Mouse (Mus musculus) hindbrain, embryonic 13.5 days (tissue): ENCODE data around the gene Tsnax. TPM values are rescaled to one million over a fixed set of nuclear protein-coding genes. Genes with fewer than 3 reads are reported as not detected.

Source experiments
- ATAC-seq: fragments of 200-750 bp; cut with Nextera tagmentation; 2 replicates; pipeline ENCODE4 v1.8.0; 2017; ENCODE audit warnings: moderate TSS enrichment; ENCODE audit not compliant: low FRiP score
- H3K27ac ChIP-seq: fragments of 300-500 bp; sonication (generic); 2 replicates; pipeline ENCODE4 v1.5.1; 2015; ENCODE audit warnings: inconsistent platforms, mild to moderate bottlenecking, moderate library complexity
- H3K27me3 ChIP-seq: fragments of 300-500 bp; sonication (generic); 2 replicates; pipeline ENCODE4 v1.6.1; 2015; ENCODE audit warnings: mild to moderate bottlenecking, inconsistent platforms
- H3K36me3 ChIP-seq: fragments of 300-500 bp; sonication (generic); 2 replicates; pipeline ENCODE4 v1.6.1; 2015; ENCODE audit warnings: mild to moderate bottlenecking, inconsistent platforms
- H3K4me1 ChIP-seq: fragments of 300-500 bp; sonication (generic); replicated peaks from 2 replicates; pipeline ENCODE4 v1.6.1; 2015; ENCODE audit warnings: inconsistent platforms
- H3K4me2 ChIP-seq: fragments of 300-500 bp; sonication (generic); 2 replicates; pipeline ENCODE4 v1.6.1; 2015; ENCODE audit warnings: inconsistent platforms, mild to moderate bottlenecking, moderate library complexity
- H3K4me3 ChIP-seq: fragments of 300-500 bp; sonication (generic); 2 replicates; pipeline ENCODE4 v1.5.1; 2015; ENCODE audit warnings: mild to moderate bottlenecking, inconsistent platforms
- H3K9ac ChIP-seq: fragments of 300-500 bp; sonication (generic); 2 replicates; pipeline ENCODE4 v1.6.1; 2015; ENCODE audit warnings: mild to moderate bottlenecking, inconsistent platforms
- H3K9me3 ChIP-seq: fragments of 300-500 bp; sonication (generic); 2 replicates; pipeline ENCODE4 v1.6.1; 2016; ENCODE audit warnings: inconsistent platforms
- WGBS: fragments of 180-500 bp; shearing (Covaris S2); methylation state at CpG from one replicate; pipeline ENCODE4 v1.1.7; 2015; 5-methylcytosine and 5-hydroxymethylcytosine counted together
- polyA plus RNA-seq: library from polyadenylated mRNA; unstranded; fragments of >200 nt; fragmentation: Nextera tagmentation; extraction: Ambion mirVana; gene quantifications from 2 replicates; pipeline ENCODE4 v1.2.1, GENCODE M21; 2015

Tsnax gene
- polyA plus RNA-seq, 1 experiment from 2014 or later, result 176 TPM

DNA sequence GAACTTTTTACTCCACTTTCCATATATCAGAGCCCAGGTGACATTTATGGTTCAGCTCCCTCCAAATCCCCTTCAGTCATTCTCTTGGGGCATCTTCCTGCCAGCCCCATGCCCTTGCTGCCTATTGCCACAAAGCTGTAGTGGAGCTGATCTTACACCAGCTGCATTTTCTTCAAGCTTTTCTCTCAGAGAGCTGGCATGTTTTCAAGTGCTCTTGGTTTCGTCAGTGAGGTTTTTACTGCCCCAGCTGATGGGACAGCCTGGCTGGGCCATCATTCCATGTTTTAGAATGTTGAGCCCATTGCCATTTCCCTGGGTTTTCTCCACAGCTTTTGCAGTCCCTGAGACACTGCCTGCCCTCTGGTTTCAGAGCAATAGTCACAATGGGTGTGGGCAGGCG, 17.0 kb upstream of the Tsnax start:
- Histone ChIP-seq H3K9ac (no peak overlapping the region), H3K4me2 (no peak overlapping the region), H3K9me3 (peaks cover 16% of the 10 kb centered on the region), H3K36me3 (no peaks in the 10 kb centered on the region), H3K4me3 (no peak overlapping the region), H3K4me1 (0 out of 2 replicates have a peak, but pooled peaks cover 6% of the 10 kb centered on the region), H3K27me3 (0 out of 2 replicates have a peak, but pooled peaks cover 15% of the 10 kb centered on the region), H3K27ac (no peak overlapping the region)
- WGBS, result 88% methylated on average over 2 of the region's 2 CpGs
- no peak for ATAC-seq

DNA sequence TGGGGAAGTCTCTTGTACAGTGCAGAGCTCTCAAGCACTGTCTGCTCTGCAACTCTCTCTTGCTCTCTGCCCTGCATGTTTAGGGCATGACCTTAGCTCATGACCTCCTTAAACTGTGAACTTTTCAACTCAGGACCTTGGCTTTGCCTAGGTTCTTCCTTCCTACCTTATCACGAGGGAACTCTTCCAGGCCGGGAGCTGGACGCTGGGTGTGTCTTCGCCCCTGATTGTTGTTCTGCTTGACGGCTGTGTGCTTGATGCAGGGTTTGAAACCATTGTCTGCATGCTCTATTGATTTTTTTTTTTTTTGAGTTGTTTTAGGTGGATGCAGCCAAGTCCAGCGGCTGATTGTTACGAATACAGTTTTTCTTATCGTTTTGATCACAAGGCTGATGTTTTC, 11.3 kb downstream of the Tsnax start:
- Histone ChIP-seq H3K9ac (no peak overlapping the region), H3K27me3 (no peaks in the 10 kb centered on the region), H3K4me1 (0 out of 2 replicates have a peak, but pooled peaks cover 5% of the 10 kb centered on the region), H3K4me2 (no peak overlapping the region), H3K36me3 (peaks cover 59% of the 10 kb centered on the region), H3K4me3 (no peak overlapping the region), H3K9me3 (no peaks in the 10 kb centered on the region), H3K27ac (no peak overlapping the region)
- ATAC-seq, result no peak
- 97% methylated on average over 8 of the region's 8 CpGs for WGBS

DNA sequence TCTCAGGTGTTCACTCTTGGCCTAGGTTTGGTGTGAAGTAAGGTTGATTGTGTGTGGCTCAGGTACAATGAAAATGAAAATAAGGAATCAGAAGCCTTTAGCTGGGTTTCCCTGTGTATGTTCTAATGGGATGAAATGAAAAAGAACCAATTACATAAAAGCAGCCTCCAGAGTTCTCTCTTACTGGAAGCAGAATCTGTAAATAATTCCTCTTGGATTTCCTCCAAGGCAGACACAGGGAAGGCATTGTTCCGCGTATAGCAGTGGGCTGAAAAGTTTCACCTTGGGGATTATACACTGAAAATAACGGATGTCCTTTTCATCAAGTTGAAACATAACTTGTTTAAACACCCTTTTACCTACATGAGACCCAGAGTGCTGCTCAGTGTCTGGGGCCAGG, 14.4 kb downstream of the Tsnax start:
- H3K27ac ChIP-seq, result peak overlapping the region; percentile 69
- H3K4me1 ChIP-seq, result 0 out of 2 replicates have a peak, but pooled peaks cover 5% of the 10 kb centered on the region
- WGBS, result 67% methylated on average over 3 of the region's 3 CpGs
- no peak overlapping the region for H3K4me2 ChIP-seq
- no peak overlapping the region for H3K4me3 ChIP-seq
- peaks cover 81% of the 10 kb centered on the region for H3K36me3 ChIP-seq
- no peak for ATAC-seq
- no peak overlapping the region for H3K9ac ChIP-seq
- no peaks in the 10 kb centered on the region for H3K27me3 ChIP-seq
- H3K9me3 ChIP-seq, result no peaks in the 10 kb centered on the region

DNA sequence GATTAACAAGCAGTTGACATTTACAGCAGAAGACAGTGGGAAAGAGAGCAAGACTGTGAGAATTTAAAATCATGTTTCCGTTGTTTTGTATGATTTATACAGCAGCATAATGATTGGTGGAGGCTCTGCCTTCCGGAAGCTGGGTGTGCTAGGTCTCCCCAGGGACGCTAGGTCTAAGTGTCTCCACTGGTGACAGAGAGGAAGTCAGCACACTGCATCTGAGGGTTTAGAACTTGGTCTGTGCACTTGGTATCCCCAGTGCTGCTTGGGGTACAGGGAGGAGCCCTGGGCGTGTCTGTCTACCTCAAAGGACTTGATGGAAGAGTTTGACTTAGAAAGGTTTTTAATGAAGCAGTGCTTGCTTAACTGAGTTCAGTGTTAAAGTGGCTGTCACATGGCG, 16.0 kb downstream of the Tsnax start:
- Histone ChIP-seq H3K36me3 (peaks cover 94% of the 10 kb centered on the region), H3K4me2 (no peak overlapping the region), H3K4me1 (0 out of 2 replicates have a peak, but pooled peaks cover 5% of the 10 kb centered on the region), H3K4me3 (no peak overlapping the region), H3K27ac (no peak overlapping the region), H3K9me3 (no peaks in the 10 kb centered on the region), H3K9ac (no peak overlapping the region), H3K27me3 (no peaks in the 10 kb centered on the region)
- WGBS, result 93% methylated on average over 5 of the region's 5 CpGs
- ATAC-seq, result no peak

DNA sequence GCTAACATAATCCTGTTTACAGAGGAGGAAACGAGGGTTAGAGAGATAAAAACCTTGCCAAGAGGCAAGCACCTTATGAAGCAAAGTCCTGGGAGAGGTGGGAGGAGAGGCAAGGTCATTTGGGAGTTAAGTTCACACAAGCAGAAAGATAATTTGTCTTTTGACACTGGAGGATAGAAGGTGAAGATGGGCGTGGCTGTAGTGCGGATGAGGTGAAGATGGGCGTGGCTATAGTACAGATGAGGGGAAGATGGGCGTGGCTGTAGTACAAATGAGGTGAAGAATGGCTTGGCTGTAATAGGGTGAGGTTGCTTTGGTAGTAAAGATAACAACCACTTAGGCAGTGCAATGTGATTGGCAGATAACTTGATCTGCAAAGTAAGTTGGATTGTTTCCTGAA, 18.5 kb downstream of the Tsnax start:
- Histone ChIP-seq H3K27ac (no peak overlapping the region), H3K36me3 (peaks cover 85% of the 10 kb centered on the region), H3K9ac (no peak overlapping the region), H3K4me2 (no peak overlapping the region), H3K27me3 (no peaks in the 10 kb centered on the region), H3K4me1 (peaks cover 11% of the 10 kb centered on the region), H3K4me3 (no peak overlapping the region), H3K9me3 (no peaks in the 10 kb centered on the region)
- ATAC-seq, result no peak
- WGBS, result 87% methylated on average over 5 of the region's 5 CpGs

DNA sequence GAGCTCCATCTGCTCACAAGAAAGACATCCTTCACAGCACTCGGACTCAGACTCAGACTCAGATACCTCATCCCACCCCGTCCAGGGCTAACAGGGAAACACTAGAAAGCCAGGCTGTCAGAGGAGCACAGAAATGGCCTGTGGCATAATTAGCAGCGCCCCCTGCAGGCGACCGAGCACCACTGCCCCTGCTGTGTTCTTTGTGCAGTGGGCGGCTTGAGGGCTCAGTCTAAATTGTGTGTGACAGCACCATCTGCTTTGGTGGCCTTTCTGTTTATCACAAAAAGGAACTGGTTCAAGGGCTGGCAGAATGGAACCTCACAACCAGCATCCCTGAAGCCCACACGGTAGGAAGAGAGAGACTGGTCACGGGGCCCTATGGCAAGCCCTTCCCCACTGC, 21.9 kb downstream of the Tsnax start:
- Histone ChIP-seq H3K36me3 (peaks cover 82% of the 10 kb centered on the region), H3K4me1 (peaks cover 9% of the 10 kb centered on the region), H3K4me2 (no peak overlapping the region), H3K9ac (no peak overlapping the region), H3K4me3 (no peak overlapping the region), H3K27ac (peak overlapping the region; percentile 67), H3K9me3 (no peaks in the 10 kb centered on the region), H3K27me3 (no peaks in the 10 kb centered on the region)
- peak; percentile 49; the same call in 1 of the 2 replicates for ATAC-seq
- WGBS, result 22% methylated on average over 8 of the region's 8 CpGs

DNA sequence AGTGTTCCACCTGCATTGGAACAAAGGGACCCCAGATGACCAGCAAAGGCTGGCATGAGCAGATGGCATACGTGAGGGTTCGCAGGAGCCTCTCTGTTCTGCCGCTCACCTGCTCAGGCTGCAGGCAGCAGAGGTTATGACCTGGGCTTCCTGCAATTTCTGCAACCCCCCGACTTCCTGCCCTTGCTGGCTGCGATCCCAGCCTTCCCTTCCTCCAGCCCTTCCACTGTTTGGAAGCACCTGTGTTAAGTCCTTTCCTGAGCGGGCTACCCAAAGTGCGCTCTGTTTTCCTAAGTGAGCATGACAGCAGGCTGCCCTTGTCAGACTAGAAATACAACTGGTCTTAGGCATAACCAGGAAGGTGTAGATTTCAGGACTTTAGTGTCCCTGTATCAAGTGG, 24.3 kb downstream of the Tsnax start:
- Histone ChIP-seq H3K4me1 (peaks cover 9% of the 10 kb centered on the region), H3K36me3 (peaks cover 72% of the 10 kb centered on the region), H3K9me3 (no peaks in the 10 kb centered on the region), H3K4me3 (no peak overlapping the region), H3K4me2 (no peak overlapping the region), H3K27ac (no peak overlapping the region), H3K9ac (no peak overlapping the region), H3K27me3 (no peaks in the 10 kb centered on the region)
- WGBS, result 82% methylated on average over 7 of the region's 7 CpGs
- no peak for ATAC-seq

DNA sequence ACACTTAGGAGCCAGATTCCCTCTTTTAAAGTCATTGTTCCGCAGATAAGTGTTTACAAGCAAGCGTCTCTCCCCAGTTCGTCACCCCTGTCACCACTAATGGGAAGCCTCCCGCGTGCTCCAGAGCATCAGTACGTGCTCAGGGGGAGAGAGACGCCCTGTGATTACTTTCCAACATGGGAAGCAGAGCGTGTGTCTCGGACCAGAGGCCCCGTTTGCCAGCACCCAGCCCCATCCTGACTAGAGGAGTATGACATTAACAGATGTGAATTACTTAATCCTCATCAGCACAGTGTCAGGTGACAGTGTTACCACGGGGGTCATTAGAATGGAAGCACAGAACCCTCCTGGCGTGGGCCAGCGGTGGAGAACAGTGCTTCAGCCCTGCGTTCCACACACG, 25.9 kb downstream of the Tsnax start:
- peaks cover 9% of the 10 kb centered on the region for H3K4me1 ChIP-seq
- no peak overlapping the region for H3K4me2 ChIP-seq
- ATAC-seq, result no peak
- no peak overlapping the region for H3K27ac ChIP-seq
- H3K27me3 ChIP-seq, result no peaks in the 10 kb centered on the region
- no peaks in the 10 kb centered on the region for H3K9me3 ChIP-seq
- H3K4me3 ChIP-seq, result no peak overlapping the region
- H3K9ac ChIP-seq, result no peak overlapping the region
- 79% methylated on average over 15 of the region's 15 CpGs for WGBS
- H3K36me3 ChIP-seq, result peaks cover 55% of the 10 kb centered on the region

DNA sequence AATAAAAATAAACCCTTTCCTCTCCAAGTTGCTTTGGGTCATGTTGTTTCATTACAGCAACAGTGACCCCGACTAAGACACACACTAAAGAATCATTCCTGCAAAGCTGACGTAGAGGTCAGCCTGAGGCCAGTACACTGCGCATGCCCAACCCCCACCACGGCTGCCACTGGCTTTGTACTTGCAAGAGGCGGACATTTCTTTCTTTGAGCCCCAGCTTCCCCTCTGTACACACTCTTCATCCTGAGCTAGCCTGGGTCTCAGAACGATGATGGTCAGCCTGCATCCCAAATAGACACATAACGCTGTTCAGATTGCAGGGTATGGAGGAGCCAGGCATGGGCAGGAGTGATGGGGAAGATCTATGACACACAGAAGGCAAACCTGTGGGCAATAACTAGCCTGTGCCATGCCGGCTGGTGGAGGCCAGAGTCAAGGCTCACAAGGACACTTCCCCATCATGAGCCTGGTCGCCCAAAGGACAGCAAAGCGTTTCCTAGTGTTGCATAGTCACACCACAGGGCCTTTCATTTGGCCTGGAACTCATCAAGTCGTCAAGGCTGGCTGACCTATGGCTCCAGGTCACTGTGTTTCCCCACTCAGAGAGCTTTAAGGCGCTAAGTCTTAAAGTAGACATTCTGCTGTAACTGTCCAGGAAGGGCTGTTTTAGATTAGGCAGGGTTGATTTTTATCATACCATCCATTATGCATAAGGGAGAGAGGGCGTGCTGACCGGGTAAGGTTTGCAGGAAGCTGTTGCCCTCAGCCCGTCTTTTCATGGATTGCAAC, 28.0 kb downstream of the Tsnax start:
- Histone ChIP-seq H3K27me3 (no peaks in the 10 kb centered on the region), H3K4me2 (no peak overlapping the region), H3K27ac (no peak overlapping the region), H3K4me3 (no peak overlapping the region), H3K36me3 (peaks cover 43% of the 10 kb centered on the region), H3K9me3 (no peaks in the 10 kb centered on the region), H3K4me1 (0 out of 2 replicates have a peak, but pooled peaks cover 4% of the 10 kb centered on the region), H3K9ac (no peak overlapping the region)
- 76% methylated on average over 15 of the region's 15 CpGs for WGBS
- no peak for ATAC-seq

DNA sequence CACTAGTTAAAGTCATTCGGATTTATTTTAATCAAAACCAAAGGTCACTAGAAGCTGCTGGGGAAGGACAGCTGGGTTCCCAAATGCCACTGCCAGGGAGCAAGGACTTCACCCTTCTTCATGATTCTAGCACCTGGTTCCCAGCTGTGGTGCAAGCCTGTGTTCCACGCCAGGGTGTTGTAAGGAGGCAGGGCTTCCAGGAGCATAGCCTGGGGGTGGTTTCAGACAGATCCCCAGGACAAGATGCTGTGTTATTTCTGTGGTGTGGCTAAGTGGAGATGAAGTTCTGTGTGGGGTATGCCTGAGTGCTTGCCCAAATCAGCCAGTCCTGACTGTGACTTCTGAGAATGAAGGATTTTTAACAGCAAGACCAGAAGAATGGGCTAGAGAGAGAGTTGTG, 28.7 kb downstream of the Tsnax start:
- no peak overlapping the region for H3K4me2 ChIP-seq
- ATAC-seq, result no peak

DNA sequence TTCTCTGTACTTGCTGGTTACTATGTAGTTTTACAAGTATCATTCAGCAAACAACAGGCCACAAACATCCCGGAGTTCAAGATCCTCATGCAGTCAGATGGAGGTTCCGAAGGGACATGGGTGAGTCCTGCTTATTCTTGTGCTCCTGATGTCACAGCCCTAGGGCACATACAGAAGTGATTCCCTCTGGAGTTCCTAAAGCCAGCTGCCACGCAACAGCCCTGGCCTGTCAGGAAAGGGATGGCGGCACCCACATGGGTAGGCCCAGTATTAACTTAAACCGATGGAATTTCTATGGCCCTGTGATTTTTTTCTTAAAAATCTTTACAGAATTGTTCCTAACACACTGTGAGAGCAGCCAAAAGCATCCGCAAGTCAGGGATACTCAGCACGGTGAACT, 30.6 kb downstream of the Tsnax start:
- Histone ChIP-seq H3K27ac (no peak overlapping the region), H3K9me3 (no peaks in the 10 kb centered on the region), H3K4me2 (no peak overlapping the region), H3K4me3 (no peak overlapping the region), H3K9ac (no peak overlapping the region), H3K36me3 (peaks cover 23% of the 10 kb centered on the region), H3K27me3 (no peaks in the 10 kb centered on the region), H3K4me1 (0 out of 2 replicates have a peak, but pooled peaks cover 4% of the 10 kb centered on the region)
- 74% methylated on average over 7 of the region's 7 CpGs for WGBS
- ATAC-seq, result no peak

More for the DNA sequence above, 28.7 kb downstream of the Tsnax start:
- Histone ChIP-seq H3K9ac (no peak overlapping the region), H3K27ac (no peak overlapping the region), H3K4me1 (0 out of 2 replicates have a peak, but pooled peaks cover 4% of the 10 kb centered on the region), H3K9me3 (no peaks in the 10 kb centered on the region), H3K4me3 (no peak overlapping the region), H3K27me3 (no peaks in the 10 kb centered on the region), H3K36me3 (peaks cover 37% of the 10 kb centered on the region)
- WGBS, result 70% methylated on average over 2 of the region's 2 CpGs

DNA sequence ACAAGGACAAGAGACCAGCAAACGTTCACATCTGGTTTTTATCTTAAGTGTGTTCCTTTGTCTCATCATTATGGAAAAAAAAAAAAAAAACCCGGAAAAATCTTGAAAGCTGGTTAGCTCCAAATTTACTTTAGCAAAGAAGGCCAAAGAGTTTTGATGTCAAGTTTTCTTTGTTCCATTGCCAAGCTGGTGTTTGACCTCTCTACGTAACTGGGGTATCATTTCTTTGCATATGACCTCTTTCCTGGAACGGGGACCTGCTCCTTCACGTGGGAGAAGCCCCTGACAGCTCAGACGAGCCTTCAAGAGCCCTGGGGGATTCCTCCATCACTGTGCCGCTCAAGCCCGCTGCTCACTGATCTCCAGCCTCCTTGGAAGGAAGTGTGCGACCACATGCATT, 31.1 kb downstream of the Tsnax start:
- Histone ChIP-seq H3K36me3 (peaks cover 19% of the 10 kb centered on the region), H3K9ac (no peak overlapping the region), H3K4me1 (no peaks in the 10 kb centered on the region), H3K9me3 (no peaks in the 10 kb centered on the region), H3K4me3 (no peak overlapping the region), H3K4me2 (no peak overlapping the region), H3K27me3 (no peaks in the 10 kb centered on the region), H3K27ac (no peak overlapping the region)
- 55% methylated on average over 9 of the region's 9 CpGs for WGBS
- ATAC-seq, result no peak

DNA sequence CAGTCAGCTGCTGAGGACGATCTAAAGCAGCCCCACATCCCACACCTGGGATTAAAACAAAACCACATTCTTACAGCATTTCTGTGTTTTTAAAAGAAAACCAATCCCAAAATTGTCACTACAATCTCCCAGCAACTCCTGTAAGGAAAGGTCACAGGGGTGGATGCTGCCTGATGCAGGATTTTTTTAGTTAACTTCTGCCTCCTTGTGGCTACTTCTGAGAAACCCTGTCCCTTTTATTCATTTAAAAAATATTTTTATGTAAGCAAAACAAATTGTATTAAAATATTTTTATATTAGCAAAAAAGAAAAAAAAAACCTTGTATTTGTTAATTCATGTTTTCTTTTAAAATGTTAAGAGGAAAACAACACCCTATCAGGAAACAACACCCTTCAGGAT, 33.0 kb downstream of the Tsnax start:
- Histone ChIP-seq H3K9me3 (no peaks in the 10 kb centered on the region), H3K27me3 (0 out of 2 replicates have a peak, but pooled peaks cover 4% of the 10 kb centered on the region), H3K4me2 (no peak overlapping the region), H3K9ac (no peak overlapping the region), H3K4me1 (no peaks in the 10 kb centered on the region), H3K4me3 (no peak overlapping the region), H3K27ac (no peak overlapping the region), H3K36me3 (peaks cover 1% of the 10 kb centered on the region)
- ATAC-seq, result no peak
- 89% methylated on average over 1 of the region's 1 CpGs for WGBS
